Mouse (Mus musculus) gastrocnemius, adult 8-10 months (tissue): ENCODE data around the gene Kif6. TPM values are rescaled to one million over a fixed set of nuclear protein-coding genes. Genes with fewer than 3 reads are reported as not detected.

ENCODE experiments used
- DNase-seq, 2 experiments: peaks; one replicate each; pipeline ENCODE4 v3.0.0; 2022; ENCODE audit warnings: low spot score in 2 of 2
- total RNA-seq, 4 experiments: library from RNA; stranded (reverse); gene quantifications; 2 replicates each; pipeline ENCODE4 v1.2.4; 2022

Kif6 gene
- total RNA-seq, 4 experiments from 2014 or later = 0.11 TPM; not detected in 3

DNA sequence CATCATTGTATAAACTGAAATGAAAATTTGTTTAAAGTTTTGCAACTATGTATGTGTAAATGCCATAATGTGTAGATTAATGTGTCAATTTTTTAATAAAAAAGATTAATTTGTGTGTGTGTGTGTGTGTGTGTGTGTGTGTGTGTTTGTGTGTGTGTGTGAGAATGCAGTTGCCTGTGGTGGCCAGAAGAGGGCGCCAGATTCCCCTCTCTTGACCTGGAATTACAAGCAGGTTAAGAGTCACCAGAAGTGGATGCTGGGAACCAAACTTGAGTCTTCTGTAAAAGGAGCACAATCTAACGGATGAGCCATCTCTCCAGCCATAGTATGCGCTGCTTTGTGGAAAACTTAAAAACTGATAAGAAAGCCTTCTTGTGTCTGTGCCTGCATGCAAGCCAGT is 121.4 kb downstream of the Kif6 start:
- no peak for DNase-seq

- DNase-seq = no peak
Observed at GRCm38 (mm10) chr17:49737217-49737774, 122.4 kb downstream of the Kif6 start.

GRCm38 (mm10) chr17:49738351-49738750 is 123.4 kb downstream of the Kif6 start:
- DNase-seq = peak; percentile 62 to 71

DNA sequence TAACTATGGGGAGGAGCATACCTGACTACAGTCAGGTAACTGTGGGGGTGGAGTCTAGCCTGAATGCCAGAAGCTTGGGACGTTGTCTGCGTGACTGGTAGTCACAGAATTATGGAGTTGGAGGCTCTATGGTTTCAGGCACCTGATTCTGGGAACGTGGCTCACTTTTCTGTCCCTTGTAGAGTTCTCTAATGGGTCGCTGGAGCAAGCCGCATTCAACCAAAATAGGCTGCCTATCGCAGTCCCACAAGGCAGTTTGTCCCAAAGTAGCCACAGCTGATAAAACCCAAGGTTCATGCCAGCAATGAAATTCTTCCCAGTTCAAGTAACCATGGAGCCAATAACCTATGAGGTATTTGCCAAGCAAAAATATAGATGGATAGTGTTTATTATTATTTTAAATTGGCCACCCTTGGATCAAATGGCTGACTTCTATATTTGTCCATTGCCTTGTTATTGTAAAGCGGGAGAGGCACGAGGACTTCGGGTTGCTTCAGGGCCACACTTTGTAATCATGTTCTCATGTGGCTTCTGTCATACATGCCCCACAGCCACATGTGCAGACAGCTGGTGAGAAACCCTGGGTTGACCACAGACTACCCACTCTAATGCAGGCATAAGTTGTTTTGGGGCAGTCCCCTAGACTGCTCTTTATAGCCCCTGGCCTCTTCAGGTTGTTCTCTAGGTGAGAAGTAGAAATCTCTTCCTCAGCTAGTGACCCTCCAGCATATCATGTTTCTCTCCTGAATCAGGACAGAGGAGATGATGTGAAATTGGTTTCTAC is 125.2 kb downstream of the Kif6 start:
- no peak for DNase-seq

- no peak for DNase-seq
Observed at GRCm38 (mm10) chr17:49741172-49741571, 126.2 kb downstream of the Kif6 start.

DNA sequence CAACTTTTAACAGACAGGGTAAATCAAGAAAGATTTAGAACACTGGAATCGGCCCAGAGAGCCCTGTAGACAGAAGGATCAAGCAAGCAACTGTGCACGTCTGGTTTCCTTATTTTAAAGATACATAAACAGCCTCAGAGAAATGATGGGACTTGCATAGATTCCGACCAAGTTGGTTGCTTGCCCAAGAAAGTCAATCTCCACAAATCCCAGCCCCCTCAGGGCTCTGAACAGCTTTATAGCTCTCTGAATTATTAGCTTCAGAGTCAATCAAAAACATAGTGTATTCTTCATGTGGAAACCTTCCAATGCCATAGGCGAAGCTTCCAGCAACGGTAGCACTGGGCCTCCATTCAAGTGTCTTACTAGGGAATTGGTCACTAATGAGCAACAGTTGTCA is 127.0 kb downstream of the Kif6 start:
- no peak for DNase-seq

- DNase-seq = no peak
Observed at GRCm38 (mm10) chr17:49743580-49744463, 128.9 kb downstream of the Kif6 start.

DNA sequence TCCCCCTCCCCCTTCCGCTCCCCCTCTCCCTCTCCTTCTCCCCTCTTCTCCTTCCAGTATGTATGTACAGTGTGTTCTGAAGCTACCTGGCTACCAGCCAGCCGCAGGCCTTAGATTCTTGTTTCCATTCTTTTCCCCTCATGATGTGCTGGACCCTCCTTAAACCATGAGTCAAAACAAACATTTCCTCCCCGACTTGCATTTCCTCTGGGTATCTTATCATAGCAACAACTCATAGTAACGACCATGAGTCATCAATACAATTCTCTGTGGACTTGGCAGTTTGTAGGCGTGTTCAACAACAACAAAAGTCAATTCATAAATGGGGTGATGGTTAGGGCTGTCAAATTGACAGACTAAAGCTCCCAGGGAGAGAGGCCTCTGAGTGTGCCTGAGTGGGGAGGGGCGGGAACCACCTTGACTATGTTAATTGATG is 136.0 kb downstream of the Kif6 start:
- no peak for DNase-seq

DNA sequence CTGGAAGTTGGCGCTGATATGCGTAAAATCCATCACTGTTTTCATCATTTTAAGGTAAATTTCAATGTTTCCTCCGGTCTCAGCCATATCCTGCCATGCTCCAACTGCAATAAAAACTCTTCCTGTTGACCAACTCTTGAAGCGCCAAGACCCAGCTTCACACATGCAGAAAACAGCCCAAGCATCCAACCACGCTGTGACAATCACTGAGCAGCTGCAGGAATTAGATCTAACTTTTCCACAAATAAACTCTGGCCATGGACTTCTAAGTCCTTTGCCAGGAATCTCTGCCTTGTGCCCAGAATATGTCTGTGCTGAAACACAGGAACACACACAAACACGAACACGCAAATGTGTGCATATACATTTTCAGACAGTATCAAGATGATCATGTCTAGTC is 138.9 kb downstream of the Kif6 start:
- no peak for DNase-seq

- DNase-seq = no peak
Observed at GRCm38 (mm10) chr17:49756862-49757261, 141.9 kb downstream of the Kif6 start.

- no peak for DNase-seq
Observed at GRCm38 (mm10) chr17:49759047-49759446, 144.1 kb downstream of the Kif6 start.

DNA sequence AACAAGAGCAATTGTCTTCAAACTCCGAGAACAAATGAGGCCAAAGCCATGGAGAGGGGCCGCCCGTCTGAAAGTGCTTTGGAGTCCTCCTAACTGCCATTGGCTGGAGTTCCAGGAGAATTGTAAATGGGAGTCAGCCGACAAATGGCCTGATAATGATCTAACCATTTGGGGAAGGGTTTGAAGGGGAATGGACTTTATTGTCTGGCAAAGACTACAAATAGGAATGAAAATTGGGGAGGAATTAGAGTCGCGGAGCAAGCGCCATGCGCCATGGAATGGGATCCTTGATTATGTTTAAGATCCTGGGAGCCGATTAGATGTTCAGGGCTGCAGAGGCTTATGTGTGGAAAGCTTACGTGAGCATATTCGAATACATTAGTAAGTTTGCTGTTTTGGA is 146.3 kb downstream of the Kif6 start:
- no peak for DNase-seq

GRCm38 (mm10) chr17:49761838-49762237 is 146.9 kb downstream of the Kif6 start:
- no peak for DNase-seq

- no peak for DNase-seq
Observed at GRCm38 (mm10) chr17:49764963-49765362, 150.0 kb downstream of the Kif6 start.

DNA sequence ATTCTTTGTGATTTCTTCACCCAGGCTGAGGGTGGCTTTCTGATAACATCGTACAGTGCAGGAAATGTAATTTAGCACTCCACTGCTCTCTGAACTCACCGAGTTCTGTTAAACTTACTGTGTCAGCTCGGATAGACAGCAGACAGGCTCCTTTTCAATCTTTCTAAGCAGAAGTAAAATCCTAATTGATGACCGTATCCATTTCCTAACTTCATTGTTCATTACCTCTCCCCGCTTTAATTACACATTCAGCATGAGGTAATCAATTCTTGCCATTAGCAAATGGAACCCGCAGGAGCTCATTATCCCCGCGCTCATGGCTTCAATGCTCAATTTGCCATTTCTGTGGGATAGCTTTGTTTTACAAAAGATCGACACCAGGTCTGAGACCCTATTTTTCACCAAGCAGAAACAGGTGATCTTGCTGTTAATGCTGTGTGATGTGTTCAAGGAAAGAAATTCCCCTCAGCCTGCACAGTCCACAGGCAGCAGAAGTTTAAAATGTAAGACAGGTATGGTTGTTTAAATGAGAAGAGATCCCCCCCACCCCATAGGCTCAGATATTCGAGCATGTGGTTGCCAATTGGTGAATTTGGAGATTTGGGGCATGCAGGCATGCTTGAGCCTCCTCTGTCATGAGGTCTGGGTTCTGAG is 152.9 kb downstream of the Kif6 start:
- DNase-seq = no peak

DNA sequence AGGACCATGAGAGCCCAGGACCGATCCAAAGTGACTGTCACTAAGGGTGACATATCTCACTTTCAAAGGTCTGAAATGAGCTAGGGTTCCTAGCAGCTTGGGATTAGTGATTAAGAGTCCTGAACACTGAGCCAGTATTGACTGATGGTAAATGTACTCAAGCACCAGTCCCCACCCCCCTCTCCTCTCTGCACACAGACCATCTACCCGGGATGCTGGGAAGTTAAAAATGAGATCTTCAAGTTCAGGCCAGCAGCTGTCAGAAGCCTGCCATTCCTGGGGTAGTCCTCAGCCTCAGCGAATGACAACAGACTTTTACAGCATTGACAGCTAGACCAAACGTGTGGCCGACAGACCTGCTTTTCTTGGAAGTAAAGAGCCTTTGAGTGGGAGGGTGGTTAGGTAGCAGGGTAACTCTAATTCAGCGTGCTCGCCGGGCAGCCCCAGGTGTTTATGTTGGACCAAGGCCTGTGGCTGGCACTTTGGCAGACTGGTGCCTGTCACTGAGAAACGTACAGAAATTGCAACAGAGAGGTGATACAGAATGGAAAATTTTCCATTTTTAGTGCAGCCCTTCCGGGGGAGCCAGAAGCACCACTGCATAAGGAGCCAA is 156.9 kb downstream of the Kif6 start:
- DNase-seq = no peak

- no peak for DNase-seq
Observed at GRCm38 (mm10) chr17:49777115-49777839, 162.3 kb downstream of the Kif6 start.

DNA sequence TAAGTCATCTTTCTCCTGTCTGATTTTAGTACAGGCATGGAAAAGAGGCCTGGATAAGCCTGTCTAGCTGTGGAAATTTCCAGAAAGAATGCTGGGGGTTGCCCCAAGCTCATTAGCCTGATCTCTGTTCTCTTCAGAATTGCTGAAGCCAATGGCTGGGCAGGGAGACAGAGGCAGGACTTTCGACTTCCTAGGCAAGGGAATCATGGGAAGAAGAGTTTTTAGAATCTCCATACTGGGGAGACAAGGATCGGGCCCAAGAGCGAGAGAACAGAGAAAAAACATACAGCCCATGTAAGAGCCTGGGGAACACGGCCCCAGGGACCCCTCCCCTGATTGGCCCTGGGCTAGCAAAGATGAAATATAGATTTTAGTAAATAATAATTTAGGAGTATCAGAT is 164.1 kb downstream of the Kif6 start:
- no peak for DNase-seq

- DNase-seq = peak in 1 of 2 experiments; percentile 29
Observed at GRCm38 (mm10) chr17:49779576-49779975, 164.6 kb downstream of the Kif6 start.

DNA sequence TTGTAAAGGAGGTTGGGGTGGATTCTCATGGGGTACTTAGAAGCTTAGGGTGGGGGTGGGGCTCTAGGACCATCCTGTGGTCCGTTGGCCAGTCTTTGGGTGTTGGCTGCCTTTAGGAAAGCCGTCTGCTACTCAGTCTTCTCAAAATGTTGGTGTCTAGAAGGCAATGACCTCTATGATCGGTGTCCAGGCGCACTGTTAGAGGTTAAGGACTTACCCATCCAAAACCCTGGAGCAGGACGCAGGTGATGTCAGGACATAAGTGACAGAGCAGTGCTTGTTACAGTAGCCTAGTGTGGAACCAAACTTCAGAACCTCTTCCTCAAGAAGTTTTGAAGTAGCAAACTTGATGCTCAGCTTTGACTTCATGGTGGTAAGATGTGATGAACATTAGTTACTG is 170.9 kb downstream of the Kif6 start:
- no peak for DNase-seq

DNA sequence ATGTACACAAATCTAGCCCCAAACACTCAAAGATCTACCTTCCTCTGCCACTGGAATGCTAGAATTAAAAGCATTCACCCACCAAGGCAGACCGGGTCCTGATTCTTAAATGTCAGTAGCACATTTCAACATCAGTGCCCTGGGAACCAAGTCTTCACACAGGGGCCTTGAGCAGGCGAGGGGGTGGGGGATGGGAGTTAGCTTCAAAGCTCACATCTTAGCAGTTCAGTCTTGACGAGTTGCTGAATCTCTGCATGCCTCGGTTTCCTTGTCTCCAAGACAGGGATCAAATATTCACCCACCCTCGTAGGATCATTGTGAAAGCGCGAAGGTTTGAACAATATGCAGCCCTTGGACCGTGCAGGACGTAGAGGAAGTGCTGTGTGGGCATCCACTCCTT is 172.4 kb downstream of the Kif6 start:
- no peak for DNase-seq
